Mouse (Mus musculus): Measurements from ENCODE around the gene Gucd1. TPM values are rescaled to one million over a fixed set of nuclear protein-coding genes. Genes with fewer than 3 reads are reported as not detected.
"Not testable (repeated sequence)": the region's sequence is repeated elsewhere in the genome, so short reads cannot be mapped to it uniquely, and the experiment has no call there.

Gene Gucd1
- total RNA-seq, 2 experiments from 2014 or later: 50.4 to 52.1 TPM

DNA sequence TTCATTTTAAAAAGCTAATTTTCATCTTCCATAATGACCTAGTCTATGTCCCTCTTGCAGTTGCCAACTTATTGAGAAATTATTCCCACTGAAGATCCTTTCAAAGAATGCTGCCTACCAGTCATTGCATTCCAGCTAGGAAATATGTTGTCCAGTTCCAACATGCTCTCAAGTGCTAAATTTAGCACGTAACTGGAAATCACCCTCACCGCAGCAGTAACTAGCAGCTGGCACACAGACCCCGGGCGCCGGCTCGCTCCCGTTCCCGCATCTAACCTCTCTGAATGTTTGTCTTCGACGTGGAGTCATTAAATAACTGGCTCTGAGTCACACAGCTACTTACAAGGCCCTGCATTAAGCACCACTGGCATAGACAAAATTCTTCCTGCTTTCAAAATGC lies 139.1 kb downstream of the Gucd1 start:
- DNase-seq: no peak

DNA sequence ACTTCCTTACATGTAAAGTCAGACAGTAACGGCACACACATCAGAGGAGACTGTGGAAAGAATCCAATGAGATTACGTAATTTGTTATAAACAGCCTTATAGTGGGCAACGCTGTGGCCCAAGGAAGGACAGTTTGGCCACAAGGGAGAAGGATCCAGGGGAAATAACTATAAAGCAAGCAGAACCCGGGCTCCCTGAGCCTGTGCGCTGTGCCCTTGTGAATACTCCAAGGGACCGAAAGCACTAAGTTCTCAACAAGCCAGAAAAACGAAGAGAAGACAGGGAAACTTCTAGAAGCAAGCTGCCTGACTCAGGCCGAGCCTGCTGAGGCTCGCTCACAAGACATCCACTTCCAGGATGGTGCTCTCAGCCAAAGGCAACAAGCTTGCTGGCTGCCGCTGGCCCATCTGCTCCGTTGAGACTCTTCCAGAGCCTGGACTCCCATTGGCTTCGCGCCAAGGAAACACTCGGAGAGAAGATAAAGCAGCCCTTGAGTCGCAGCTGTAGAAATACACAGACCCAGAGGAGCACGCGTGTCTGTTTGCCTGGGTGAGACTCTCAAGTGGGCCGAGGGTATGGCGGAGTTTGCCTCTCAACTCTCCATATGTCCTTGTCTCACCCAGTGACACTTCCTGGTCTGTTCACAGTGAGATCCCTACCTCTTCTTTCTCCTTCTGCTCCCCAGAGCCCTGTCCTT lies 144.0 kb downstream of the Gucd1 start:
- DNase-seq: peak; percentile 24

DNA sequence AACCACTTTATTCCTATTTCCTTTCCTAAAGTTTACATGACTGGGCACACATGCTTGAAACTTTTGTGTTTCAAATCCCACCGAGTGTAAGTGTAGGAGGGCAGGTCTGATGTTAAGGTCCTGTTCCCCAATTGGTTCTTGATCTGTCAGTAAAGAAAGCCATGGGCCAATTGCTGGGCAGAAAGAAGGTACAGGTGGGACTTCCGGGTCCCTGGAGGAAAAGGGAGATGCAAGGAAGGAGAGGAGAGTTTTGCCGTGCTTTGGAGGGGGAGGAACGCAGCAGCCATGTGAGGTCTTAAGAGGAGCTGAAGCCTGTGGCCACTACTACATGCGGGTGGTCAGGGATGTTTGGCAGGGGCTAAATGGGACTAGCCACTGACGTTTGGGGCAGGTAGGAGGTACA lies 152.5 kb downstream of the Gucd1 start:
- DNase-seq: no peak

DNA sequence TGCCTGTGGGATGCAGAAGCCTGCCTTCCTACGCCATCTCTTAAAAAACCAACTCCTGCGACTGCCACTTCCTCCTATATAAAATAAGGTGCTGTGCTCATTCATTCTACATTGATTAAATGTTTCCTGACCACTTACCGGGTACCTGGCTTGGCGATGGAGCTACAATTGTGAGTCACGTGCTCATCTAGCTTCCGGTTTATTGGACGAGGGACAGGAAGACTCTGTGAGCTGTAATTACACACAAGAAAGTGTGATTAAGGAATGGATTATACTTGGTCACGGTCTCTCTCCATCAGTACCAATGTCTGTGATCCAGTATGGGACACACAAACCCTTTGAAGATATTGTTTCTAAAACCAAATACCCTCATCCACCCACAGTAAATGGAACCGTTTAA lies 153.0 kb downstream of the Gucd1 start:
- DNase-seq: no peak

DNA sequence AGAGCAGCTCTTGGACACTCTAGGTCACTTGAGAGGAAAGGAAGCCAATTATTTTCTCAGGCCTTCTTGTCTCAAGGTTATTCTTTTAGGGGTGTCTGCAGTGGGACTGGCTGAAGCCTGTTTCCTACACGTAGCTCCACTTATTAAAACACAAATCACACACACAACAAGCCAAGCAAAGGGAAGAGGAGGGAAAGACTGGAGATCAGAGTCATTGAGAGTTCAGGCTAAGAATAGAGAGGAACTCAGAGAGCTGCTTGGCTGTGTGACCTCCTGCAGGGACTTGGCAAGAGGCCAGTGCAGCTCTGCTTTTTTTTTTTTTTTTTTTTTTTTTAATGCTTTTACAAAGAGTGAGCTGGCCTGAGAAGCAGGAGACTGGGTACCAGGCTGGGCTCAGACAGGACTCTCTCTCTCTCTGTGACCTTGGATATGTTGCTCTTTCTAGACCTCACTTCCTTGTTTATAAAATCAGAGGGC lies 153.5 kb downstream of the Gucd1 start:
- peak; percentile 8 for DNase-seq

DNA sequence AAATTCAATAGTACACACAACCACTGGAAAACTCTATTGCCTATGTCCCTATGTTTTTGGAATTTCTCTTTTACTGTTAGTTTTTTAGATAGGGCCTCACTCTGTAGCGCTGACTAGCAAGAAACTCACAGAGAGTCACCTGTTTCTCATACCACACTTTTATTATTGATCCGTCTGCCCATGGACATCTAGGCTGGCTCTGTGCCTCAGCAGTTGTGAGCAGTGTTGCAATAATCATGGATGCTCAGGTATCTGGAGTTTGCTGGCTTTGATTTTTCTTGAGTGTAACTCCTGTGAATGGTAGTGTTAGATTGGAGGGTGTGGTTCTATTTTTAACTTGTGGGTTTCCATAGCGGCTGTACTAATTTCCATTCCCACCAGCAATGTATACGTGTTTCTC lies 162.4 kb downstream of the Gucd1 start:
- DNase-seq: no peak

DNA sequence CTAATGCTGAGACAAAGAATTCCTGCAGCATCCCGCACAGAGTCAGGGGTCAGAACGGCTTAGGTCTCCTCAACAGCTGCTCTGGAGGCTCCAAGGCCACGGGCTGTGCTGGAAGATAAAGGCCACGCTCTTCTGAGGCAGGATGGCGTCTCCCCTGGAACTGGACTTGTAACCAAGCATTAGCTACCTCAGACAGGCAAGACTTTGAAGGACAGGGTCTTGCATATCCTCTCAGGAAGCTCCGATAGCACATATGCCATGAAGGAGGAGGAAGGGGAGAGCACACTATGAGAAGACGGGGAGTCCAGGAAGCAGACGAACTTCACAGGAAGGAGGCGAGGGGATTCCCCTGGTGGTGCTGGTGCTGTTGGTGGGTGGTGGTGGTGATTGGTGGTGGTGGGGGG lies 163.9 kb downstream of the Gucd1 start:
- DNase-seq: not testable (repeated sequence)

DNA sequence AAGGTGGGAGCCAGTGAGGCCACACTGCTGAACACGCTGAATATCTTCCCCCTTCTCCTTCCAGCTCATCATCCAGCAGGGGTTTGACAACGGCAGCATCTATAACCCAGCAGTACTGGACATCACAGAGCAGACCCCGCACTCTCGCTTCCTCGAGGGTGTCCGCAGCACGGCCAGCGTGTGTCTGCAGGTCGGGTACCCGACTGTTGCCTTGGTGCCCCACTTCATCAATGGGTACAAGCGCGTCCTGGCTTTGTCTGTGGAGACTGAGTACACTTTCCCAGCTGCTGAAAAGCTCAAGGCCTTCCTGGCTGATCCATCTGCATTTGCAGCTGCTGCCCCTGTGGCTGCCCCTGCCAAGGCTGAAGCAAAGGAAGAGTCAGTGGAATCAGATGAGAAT lies 165.2 kb downstream of the Gucd1 start:
- DNase-seq: no peak

DNA sequence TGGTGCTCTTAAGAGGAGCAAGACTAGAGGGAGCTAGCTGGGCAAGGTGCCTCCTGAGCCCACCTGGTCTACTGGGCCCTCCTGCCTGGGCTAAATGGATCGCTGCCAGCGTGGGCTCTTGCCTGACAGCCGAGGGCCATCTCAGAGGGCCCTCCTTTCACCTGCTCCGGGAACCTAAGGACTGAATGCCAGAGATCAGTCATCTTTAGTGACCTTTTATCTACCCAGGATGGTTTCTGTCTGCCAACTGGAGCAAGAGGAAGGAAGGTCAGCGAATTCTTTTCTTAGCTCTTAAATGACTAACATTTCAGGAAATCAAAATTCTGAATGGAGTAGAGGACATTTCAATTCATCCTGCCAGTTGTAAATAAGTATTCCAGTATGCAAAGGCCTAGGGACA lies 167.2 kb downstream of the Gucd1 start:
- no peak for DNase-seq

DNA sequence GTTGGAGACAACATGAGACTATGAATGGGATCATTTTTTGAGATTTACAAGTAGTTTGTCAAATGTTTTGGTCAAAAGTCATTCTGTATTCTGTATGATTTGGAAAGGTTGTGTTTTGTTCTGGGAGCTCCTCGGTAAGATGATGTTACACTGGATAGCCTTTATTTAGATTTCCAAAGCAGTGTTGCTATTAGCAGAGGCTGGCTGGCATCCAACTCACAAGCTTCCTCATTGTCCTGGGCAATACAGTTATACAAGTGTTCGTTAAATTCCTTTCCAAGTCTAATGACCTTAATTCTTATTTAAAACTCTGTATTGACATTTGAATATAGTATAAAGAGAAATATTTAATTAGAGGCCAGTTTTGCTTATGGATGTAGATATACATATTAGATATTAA lies 172.5 kb downstream of the Gucd1 start:
- no peak for DNase-seq

DNA sequence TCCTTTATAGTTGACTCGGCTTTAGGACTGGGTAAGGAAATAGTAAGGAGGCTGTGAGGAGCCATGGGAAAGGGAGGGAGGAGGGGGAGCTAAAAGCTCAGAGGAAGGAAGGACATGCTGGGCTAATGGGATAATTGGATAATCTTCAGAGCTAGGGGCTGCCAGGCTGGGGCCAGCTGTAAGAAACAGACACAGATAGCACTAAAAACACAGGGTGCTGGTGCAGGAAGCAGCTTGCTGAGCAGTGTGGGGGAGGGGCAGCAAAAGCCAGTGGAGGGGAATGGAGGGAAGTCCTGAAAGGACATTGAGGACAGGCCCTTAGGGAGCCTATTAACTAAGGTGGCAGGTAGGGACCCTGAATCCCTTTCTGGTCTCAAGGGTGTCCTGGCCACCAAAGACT lies 173.2 kb downstream of the Gucd1 start:
- DNase-seq: not testable (repeated sequence)

DNA sequence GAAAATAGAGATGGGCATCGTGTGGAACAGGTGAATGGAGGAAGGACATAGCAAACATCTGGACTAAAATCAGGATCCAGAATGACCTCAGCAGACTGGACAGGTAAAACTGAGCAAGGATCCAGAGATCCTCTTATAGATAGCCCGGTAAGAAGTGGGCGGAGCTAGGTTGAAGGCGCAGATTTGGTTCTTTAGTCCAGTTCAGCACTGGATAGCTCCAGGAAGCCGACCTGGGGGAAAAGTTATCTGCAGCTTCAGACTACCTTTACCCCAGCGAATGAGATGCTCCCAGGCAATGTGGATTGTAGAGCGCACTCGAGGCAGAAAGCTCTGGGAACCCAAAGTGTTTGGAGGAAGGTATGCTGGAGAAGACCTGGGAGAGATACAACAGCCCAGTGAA lies 175.8 kb downstream of the Gucd1 start:
- DNase-seq: no peak

DNA sequence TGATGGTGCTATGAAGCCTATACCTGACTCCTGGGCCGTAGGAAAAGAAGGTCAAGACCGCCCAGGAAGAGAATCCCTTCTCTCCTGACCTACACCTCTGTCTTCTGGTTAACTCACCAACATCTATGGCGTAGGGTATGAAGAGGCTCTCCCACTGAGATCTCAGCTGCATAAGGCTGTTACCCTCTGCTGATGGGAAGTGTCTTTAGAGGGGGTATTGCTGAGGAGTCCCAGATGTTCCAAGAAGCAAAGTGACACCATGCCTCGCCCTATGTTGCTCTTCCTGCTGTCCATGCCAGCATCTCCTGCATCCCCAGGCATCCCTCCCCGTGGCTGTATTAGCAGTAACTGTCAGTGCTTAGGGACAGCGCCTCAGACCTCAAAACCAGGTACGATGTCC lies 178.4 kb downstream of the Gucd1 start:
- DNase-seq: no peak

DNA sequence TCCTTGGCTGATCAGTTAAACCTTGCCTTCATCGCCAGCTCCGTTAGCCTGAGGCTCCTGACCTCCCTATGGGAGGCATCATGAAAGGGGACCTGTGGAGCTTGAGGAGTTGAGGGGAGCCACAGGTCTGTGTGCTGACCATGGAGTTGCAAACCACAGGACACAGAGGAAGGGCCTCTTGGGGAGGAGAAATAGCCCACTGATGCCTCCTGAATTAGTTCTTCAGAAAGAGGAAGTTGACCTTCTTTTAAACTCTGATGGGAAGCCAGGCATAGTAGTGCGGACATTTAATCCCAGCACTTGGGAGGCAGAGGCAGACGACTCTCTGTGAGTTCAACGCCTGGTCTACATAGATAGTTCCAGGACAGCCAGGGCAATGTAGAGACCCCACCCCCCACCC lies 178.9 kb downstream of the Gucd1 start:
- DNase-seq: no peak

DNA sequence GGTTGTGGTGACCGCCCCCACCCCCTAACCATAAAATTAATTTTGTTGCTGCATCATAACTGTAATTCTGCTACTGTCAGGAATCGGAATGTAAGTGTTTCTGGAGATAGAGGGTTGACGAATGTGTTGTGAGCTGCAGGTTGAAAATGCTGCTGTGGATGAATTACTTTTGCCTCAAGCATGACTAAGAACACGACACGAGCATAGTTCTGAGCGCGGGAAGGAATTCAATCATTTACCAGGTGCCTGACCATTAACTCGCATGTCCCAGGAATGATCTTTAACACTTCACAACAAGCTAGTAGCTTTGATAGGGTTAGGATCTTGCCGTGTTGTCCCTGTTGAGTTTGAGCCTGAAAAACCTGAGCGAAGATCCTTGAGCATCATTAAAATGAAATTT lies 180.5 kb downstream of the Gucd1 start:
- DNase-seq: no peak

DNA sequence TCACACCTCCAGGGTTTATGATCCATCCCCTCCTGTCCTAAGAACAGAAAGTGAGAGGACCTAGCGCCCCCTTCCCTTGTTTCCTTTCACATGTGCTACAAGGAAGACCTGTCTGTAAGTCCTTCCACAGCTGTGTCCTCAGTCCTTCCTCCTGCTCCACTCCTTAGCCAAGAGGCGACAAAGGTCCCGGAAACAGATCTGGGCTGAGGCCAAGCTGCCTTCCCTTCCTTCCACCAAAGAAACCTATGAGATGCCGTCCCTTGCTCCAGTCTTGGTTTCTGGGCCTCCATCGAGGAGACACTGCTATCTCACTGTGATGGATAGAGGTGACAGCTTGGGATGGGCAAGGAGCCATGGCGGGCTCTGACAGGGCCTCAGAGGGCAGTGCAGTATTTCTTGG lies 182.7 kb downstream of the Gucd1 start:
- DNase-seq: no peak

DNA sequence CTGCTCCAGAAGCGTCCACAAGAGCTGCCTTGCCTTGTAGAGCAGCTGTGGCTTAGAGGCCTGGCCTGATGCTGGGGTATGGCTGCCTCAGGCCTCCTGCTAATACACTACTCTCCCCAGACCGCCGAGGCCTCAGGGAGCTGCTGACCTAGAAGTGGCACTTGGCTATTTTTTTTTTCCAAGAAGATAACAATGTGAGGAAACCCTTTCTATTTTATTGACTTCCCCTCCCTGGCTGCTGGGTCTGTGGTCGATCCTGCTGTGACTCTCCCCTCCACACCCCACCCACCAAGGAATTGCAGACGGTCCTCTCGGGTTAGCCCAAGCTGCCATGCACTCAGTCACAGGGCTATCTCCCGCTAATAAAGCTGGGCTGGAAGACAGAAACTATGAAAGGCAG lies 183.6 kb downstream of the Gucd1 start:
- DNase-seq: no peak

DNA sequence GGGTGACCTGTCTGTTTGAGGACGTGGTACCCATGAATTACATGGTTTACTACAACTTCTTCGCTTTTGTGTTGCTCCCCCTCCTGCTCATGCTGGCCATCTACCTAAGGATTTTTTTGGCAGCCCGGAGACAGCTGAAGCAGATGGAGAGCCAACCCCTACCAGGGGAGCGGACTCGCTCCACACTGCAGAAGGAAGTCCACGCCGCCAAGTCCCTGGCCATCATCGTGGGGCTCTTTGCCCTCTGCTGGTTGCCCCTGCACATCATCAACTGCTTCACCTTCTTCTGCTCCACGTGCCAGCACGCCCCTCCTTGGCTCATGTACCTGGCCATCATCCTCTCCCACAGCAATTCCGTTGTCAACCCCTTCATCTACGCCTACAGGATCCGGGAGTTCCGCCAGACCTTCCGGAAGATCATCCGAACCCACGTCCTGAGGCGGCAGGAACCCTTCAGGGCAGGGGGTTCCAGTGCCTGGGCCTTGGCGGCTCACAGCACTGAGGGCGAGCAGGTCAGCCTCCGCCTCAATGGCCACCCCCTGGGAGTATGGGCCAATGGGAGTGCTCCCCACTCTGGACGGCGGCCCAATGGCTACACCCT lies 184.5 kb downstream of the Gucd1 start:
- no peak for DNase-seq

DNA sequence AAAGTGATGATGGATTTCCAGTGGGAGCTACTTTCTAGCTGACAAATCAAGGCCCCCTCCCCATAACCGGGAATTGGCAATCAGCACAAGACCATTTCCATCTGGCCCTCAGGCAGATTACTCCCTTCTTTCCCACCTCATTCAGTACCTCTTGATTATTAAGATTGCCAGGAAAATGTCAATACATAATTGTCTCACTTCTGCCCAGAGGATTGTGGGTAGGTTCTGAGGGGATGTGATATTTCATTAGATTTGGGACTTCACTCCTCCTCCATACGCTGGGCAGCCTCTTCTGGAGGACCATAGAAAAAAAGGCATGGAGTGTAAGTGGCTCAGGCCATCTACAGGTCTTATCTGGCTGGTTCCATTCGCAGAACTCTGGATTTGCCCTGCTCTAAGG lies 185.5 kb downstream of the Gucd1 start:
- DNase-seq: no peak

DNA sequence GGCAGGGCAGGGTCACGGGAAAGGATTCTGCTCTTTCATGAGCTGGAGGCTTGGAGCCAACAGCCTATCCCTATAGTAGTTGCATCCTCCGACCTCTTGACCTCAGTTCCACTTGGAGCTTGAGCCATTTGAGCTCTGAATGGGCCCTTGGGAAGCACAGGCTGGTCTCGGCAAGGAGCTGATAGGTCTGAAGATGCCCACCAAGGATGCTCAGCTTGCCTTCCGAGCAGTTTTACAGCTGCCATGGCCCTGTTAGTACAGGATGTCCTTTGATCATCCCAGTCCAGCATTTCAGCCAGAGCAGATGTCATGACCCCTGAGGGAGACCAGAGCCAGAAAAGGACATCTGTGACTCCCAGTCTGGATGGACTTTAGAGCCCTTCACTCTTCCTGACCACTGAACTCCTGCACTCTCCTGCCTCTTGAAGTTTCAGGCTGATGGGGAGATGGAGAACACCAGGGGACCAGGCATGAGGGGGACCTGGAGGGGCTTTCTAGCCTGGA lies 189.5 kb downstream of the Gucd1 start:
- no peak for DNase-seq

DNA sequence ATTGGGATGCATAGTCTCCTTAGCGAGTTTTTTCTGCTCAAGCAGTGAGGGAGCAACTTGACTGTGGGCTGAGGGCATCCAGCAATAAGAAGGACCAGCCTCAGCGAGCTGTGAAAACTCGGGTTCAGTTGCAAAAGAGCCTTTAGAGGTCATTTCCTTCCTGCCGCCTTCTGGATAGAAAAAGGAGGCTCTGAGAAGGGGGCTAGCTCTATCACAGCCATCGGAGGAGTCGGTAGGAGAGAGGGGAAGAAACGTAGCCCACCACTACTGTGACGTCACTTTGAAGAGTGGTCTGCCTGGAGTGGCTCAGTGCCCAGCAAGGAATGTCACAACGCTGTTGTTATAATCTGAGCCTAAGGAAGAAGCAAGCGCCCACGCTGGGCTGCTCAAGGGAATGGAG lies 190.7 kb downstream of the Gucd1 start:
- DNase-seq: no peak

DNA sequence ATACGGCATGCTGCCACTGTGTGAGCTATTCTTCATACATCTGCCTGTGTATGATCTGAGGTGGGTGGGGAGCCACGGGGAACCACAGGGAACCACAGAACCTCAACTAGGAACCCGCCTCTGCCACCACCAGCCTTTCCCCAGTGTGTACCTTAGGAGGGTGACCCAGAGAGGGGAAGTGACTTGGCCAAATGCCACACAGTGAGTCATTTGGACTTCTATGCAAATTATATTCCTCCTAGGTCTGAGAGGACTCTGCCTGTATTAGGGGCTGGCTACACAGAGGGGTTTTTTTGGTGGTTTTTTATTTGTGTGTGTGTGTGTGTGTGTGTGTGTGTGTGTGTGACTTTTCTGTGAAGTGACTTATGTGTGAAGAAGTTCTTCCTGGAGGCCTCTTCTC lies 191.2 kb downstream of the Gucd1 start:
- DNase-seq: no peak

DNA sequence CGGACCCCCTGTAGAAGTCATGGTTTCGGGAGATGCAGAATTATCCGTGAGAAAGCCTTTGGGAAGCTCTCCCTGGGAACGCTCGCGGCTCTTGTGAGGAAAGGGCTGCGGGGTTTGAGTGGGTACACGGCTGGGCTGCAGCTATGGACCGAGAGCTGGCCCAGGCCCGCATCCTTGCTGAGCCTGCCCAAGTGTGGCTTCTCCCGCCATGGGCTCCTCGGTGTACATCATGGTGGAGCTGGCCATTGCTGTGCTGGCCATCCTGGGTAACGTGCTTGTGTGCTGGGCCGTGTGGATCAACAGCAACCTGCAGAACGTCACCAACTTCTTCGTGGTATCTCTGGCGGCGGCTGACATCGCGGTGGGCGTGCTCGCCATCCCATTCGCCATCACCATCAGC lies 192.0 kb downstream of the Gucd1 start:
- no peak for DNase-seq

DNA sequence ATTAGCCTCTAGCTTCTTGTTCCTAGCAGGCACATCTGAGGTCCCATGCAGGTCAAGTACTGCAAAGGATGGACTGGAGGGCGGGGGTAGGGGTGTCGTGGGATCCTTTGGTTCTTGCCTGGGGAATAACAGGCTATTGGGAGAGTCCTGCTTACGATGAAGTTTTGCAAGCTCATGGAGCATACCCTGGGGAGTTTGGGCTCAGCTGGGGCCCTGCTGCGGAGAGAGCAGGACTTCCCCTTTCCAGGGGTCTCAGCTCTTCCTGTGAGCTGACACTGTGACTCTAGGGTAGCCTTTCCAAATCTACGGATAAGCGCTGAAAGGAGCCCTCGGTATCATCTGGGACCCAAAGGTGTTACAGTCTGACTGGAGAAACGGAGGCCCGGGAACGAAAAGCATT lies 193.4 kb downstream of the Gucd1 start:
- no peak for DNase-seq
